Mouse (Mus musculus) midbrain, postnatal 0 days (tissue): ENCODE data around the gene P3h4. TPM values are rescaled to one million over a fixed set of nuclear protein-coding genes. Genes with fewer than 3 reads are reported as not detected.

Experiments
- ATAC-seq: fragments of 200-750 bp; cut with Nextera tagmentation; 2 replicates; pipeline ENCODE4 v1.8.0; 2017; ENCODE audit warnings: moderate number of reproducible peaks, mild to moderate bottlenecking, moderate TSS enrichment, moderate library complexity; ENCODE audit not compliant: low FRiP score
- DNase-seq: peaks from one replicate; pipeline ENCODE4 v3.0.0-alpha.2; 2015; ENCODE audit warnings: low spot score
- H3K27ac ChIP-seq: fragments of 300-500 bp; sonication (generic); 2 replicates; pipeline ENCODE4 v1.5.1; 2014; ENCODE audit warnings: low read depth, mild to moderate bottlenecking, low read length, mixed read lengths
- H3K27me3 ChIP-seq: fragments of 300-500 bp; sonication (generic); 2 replicates; pipeline ENCODE4 v1.6.1; 2014; ENCODE audit warnings: low read length, control low read depth, mixed read lengths; ENCODE audit not compliant: insufficient read depth
- H3K36me3 ChIP-seq: fragments of 300-500 bp; sonication (generic); 2 replicates; pipeline ENCODE4 v1.6.1; 2014; ENCODE audit warnings: low read length, control low read depth, mixed read lengths; ENCODE audit not compliant: insufficient read depth
- H3K4me1 ChIP-seq: fragments of 300-500 bp; sonication (generic); 2 replicates; pipeline ENCODE4 v1.6.1; 2014; ENCODE audit warnings: mild to moderate bottlenecking, control low read depth, antibody characterized with exemption, low read length, mixed read lengths; ENCODE audit not compliant: insufficient read depth
- H3K4me2 ChIP-seq: fragments of 300-500 bp; sonication (generic); 2 replicates; pipeline ENCODE4 v1.6.1; 2014; ENCODE audit warnings: low read depth, mild to moderate bottlenecking, low read length, mixed read lengths; ENCODE audit not compliant: poor library complexity, severe bottlenecking
- H3K4me3 ChIP-seq: fragments of 300-500 bp; sonication (generic); 2 replicates; pipeline ENCODE4 v1.5.1; 2014; ENCODE audit warnings: low read depth, mild to moderate bottlenecking, low read length, moderate library complexity
- H3K9ac ChIP-seq: fragments of 300-500 bp; sonication (generic); replicated peaks from 2 replicates; pipeline ENCODE4 v1.6.1; 2014; ENCODE audit warnings: mild to moderate bottlenecking, low read length, moderate library complexity, mixed read lengths; ENCODE audit not compliant: poor library complexity, severe bottlenecking
- H3K9me3 ChIP-seq: fragments of 300-500 bp; sonication (generic); 2 replicates; pipeline ENCODE4 v1.6.1; 2016; ENCODE audit warnings: low read length, control low read depth
- CTCF ChIP-seq: IDR thresholded peaks from 2 replicates; pipeline ENCODE4 v1.5.1; 2016; ENCODE audit warnings: antibody characterized with exemption, mild to moderate bottlenecking
- WGBS: fragments of 180-500 bp; shearing (Covaris S2); extraction: QIAGEN DNeasy Blood & Tissue Kit; methylation state at CpG from one replicate; pipeline ENCODE4 v1.1.7; 2014; 5-methylcytosine and 5-hydroxymethylcytosine counted together
- polyA plus RNA-seq: library from polyadenylated mRNA; unstranded; fragments of >200 nt; fragmentation: Nextera tagmentation; extraction: Ambion mirVana; gene quantifications from 2 replicates; pipeline ENCODE4 v1.2.1, GENCODE M21; 2015
- total RNA-seq: library from RNA; depleted of rRNA; stranded (reverse); fragments of >200 nt; gene quantifications from 2 replicates; pipeline ENCODE4 v1.2.3, GENCODE M21; 2014; rRNA removed

The P3h4 gene
- 24.4 and 26.0 TPM in 2 replicates for total RNA-seq
- polyA plus RNA-seq, result 23.4 and 23.7 TPM in 2 replicates

DNA sequence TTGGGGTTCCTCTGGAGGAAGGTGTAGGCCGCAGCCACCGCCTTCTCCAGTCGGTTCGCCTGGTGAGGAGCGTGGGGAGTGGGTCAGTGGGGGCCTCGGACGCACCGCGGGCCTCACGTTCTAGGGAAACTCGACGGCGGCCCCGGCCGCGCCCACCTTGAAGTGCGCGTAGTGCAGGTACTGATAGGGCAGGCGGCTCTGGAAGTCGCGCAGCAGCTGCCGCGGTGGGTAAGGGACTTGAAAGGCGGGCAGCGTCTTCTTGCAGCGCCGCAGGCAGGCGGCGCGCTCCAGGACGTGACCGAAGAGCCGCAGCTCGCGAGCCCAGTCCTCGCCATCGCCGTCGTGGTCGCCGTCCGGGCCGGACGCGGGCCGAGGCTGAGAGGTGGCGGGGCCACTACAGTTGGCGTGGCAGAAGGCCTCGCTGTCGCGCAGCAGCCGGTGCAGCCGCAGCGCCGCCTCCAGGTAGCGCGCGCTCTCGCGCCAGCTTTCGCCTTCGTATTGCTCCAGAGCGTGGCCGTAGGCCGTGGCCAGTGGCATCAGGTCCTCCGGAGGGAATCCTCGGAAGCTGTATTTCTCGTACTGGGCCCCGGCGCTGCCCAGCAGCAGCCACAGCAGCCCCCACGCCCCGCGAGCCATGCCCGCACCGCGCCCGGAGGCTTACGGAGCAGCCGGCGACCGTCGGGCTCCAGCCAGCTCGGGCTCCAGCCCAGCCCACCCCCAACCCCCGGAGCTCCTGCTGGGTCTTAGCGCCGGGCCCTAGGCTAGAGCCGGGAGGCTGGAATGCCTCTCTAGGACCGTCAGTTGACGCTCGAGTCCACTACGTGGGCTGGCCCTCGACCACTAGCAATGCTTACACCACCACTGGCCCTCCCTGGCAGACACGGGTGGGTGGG lies at the start of gene P3h4:
Gene P3h4, minus strand, starts transcription at position 816 of the 893 bp plus-strand sequence.
- peak within 1 kb of the TSS; percentile 63 for H3K4me2 ChIP-seq
- TF ChIP-seq CTCF, result peak; percentile 70
- peaks cover 10% of the 10 kb centered on the region; the same call in 1 of the 2 replicates for H3K27me3 ChIP-seq
- ATAC-seq, result peak; percentile 93
- 2% methylated on average over 87 of the region's 93 CpGs for WGBS
- H3K4me3 ChIP-seq, result peak within 1 kb of the TSS; percentile 60
- peak within 1 kb of the TSS; percentile 69 for H3K9ac ChIP-seq
- peak within 1 kb of the TSS; percentile 72 for H3K27ac ChIP-seq
- peaks cover 1% of the 10 kb centered on the region; the same call in 1 of the 2 replicates for H3K36me3 ChIP-seq
- H3K4me1 ChIP-seq, result peaks cover 17% of the 10 kb centered on the region; the same call in 1 of the 2 replicates
- peak; percentile 91 for DNase-seq
- H3K9me3 ChIP-seq, result no peaks in the 10 kb centered on the region

DNA sequence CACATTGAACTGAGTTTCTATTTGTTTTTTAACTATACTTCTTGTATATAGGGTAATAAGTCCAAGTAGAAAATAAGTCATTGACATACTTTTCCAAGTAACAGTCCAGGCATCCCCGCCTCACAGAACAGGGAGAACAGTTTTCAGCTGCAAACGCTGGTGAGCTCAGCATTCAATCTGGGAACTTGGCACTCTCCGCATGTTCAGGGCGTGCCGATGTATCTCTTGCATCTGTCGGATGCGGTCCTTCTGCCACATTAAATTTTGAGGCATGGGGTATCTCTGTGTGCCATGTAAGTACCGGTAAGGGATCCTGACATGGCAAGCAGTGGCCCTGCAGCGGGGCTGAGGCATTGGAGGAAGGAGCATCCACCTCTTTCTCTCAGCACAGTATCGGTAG lies 48.1 kb upstream of the P3h4 start:
- 95% methylated on average over 10 of the region's 10 CpGs for WGBS
- no peak for TF ChIP-seq CTCF
- DNase-seq, result no peak
- Histone ChIP-seq H3K4me1 (no peaks in the 10 kb centered on the region), H3K9me3 (no peaks in the 10 kb centered on the region), H3K36me3 (peaks cover 23% of the 10 kb centered on the region; the same call in 1 of the 2 replicates), H3K4me2 (no peak overlapping the region), H3K4me3 (no peak overlapping the region), H3K9ac (no peak overlapping the region), H3K27ac (no peak overlapping the region), H3K27me3 (no peaks in the 10 kb centered on the region)
- ATAC-seq, result no peak

DNA sequence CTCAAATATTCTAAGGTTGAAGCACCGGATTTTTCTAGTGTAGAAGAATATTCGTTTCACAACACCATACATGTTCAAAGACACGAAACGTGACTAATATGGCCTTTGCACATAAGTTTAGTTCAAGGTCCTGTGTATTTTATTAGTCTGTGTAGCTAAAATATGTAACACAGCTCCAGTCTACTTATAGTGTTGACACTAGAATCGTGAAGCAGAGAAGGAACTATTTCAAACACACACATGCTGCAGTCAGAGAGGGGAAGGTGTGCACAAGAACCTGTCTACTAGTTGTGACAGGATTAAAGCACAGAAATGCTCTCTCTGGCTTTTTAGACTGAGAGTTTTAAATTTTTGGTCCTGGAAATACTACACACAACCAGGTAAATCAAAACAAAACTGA lies 43.1 kb upstream of the P3h4 start:
- ATAC-seq, result no peak
- H3K4me2 ChIP-seq, result no peak overlapping the region
- no peaks in the 10 kb centered on the region for H3K4me1 ChIP-seq
- DNase-seq, result no peak
- peaks cover 13% of the 10 kb centered on the region; the same call in 1 of the 2 replicates for H3K36me3 ChIP-seq
- 93% methylated on average over 5 of the region's 5 CpGs for WGBS
- H3K9me3 ChIP-seq, result no peaks in the 10 kb centered on the region
- H3K27me3 ChIP-seq, result no peaks in the 10 kb centered on the region
- no peak overlapping the region for H3K27ac ChIP-seq
- H3K4me3 ChIP-seq, result no peak overlapping the region
- no peak for TF ChIP-seq CTCF
- H3K9ac ChIP-seq, result no peak overlapping the region

DNA sequence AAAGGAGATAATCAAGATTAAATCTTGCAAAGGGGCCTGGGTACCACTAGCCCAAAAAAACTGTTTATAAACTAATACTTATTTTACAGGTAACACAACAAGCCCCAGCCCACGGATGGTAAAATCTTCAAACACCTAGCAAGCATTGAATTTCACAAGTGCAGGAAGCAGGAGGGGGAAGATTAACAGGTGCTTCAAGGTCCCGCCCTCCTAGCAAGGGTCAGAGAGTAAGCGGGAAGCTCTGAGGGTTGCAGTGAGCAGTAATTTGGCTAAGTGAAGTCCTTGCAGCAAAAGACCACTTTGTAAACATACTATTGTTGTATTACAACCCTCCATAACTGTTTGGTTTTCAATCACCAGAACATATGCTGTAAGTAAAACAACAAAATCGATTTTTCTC lies 42.6 kb upstream of the P3h4 start:
- H3K4me1 ChIP-seq, result no peaks in the 10 kb centered on the region
- WGBS, result 86% methylated on average over 4 of the region's 4 CpGs
- H3K27me3 ChIP-seq, result no peaks in the 10 kb centered on the region
- H3K27ac ChIP-seq, result no peak overlapping the region
- H3K4me2 ChIP-seq, result no peak overlapping the region
- ATAC-seq (no peak), DNase-seq (no peak)
- TF ChIP-seq CTCF, result no peak
- peaks cover 9% of the 10 kb centered on the region; the same call in 1 of the 2 replicates for H3K36me3 ChIP-seq
- no peak overlapping the region for H3K9ac ChIP-seq
- H3K9me3 ChIP-seq, result no peaks in the 10 kb centered on the region
- no peak overlapping the region for H3K4me3 ChIP-seq

DNA sequence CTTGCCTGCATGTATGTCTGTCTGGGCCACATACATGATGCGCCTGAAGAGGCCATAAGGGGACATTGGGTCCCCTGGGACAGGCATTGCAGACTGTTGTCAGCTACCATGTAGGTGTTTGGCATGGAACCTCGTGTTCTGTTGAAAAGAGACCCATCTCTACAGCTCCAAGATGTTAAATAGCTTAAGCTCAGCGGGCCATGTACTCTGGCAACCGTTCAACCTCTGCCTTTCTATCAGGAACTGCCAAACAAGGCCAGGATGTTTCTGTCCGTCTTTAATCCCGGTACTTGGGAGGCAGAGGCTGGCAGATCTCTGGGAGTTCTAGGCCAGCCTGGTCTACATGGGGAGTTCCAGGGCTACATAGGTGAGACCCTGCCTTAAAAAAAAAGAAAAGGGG lies 28.0 kb upstream of the P3h4 start:
- WGBS, result 80% methylated on average over 6 of the region's 6 CpGs
- Histone ChIP-seq H3K9ac (no peak overlapping the region), H3K4me2 (no peak overlapping the region), H3K27ac (no peak overlapping the region), H3K4me1 (peaks cover 7% of the 10 kb centered on the region), H3K9me3 (no peaks in the 10 kb centered on the region), H3K36me3 (0 out of 2 replicates have a peak, but pooled peaks cover 2% of the 10 kb centered on the region), H3K4me3 (no peak overlapping the region), H3K27me3 (no peaks in the 10 kb centered on the region)
- ATAC-seq (no peak), DNase-seq (no peak)
- no peak for TF ChIP-seq CTCF

DNA sequence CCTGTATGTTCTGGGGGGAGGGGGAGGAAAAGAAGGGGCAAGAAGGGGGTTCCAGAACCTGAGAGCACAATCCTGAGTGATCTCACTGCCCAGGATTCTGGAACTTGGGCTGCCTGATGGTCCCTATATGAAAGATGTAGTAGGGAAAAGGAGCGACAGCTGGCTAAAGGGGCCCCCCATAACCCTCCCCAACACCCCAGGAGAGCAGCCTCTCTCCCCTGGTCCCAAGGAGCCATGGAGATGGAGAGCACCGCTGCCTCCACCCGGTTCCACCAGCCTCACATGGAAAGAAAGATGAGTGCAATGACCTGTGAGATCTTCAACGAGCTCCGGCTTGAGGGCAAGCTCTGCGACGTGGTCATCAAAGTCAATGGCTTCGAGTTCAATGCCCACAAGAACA lies 27.2 kb upstream of the P3h4 start, which contains the start of the genes Nt5c3b and Klhl10:
Gene Nt5c3b, minus strand, starts transcription at position 12 of the 400 bp plus-strand sequence.
Gene Klhl10, plus strand, starts transcription at position 121 of the 400 bp plus-strand sequence.
- Histone ChIP-seq H3K9me3 (no peaks in the 10 kb centered on the region), H3K27ac (peak within 1 kb of the TSS; percentile 75), H3K9ac (peak within 1 kb of the TSS; percentile 90), H3K36me3 (0 out of 2 replicates have a peak, but pooled peaks cover 5% of the 10 kb centered on the region), H3K4me1 (peaks cover 7% of the 10 kb centered on the region), H3K4me3 (peak within 1 kb of the TSS; percentile 86), H3K4me2 (peak within 1 kb of the TSS; percentile 87), H3K27me3 (no peaks in the 10 kb centered on the region)
- TF ChIP-seq CTCF, result no peak
- WGBS, result 87% methylated on average over 8 of the region's 8 CpGs
- ATAC-seq (no peak), DNase-seq (no peak)
